Mouse (Mus musculus) megakaryocyte, adult 5-6 weeks (primary cell): ENCODE measurements around the gene Gnb1l. TPM values are rescaled to one million over a fixed set of nuclear protein-coding genes. Genes with fewer than 3 reads are reported as not detected.

Experiments
- ATAC-seq: 2 replicates; pipeline ENCODE4 v1.8.0; 2016; ENCODE audit warnings: mild to moderate bottlenecking, inconsistent platforms; ENCODE audit not compliant: poor library complexity, severe bottlenecking
- total RNA-seq, 2 experiments: library from RNA; stranded (forward) in 1 of 2; stranded (reverse) in 1 of 2; fragments of 153-499, 151-499 nt in 1 of 2; fragments of 221-1000, 200-1000 nt in 1 of 2; gene quantifications; 2 replicates each; pipeline versions ENCODE4 v1.2.3 to v1.2.4; 2015 to 2017

Gnb1l gene
- total RNA-seq, 2 experiments from 2014 or later: 3.5 to 4.6 TPM

GRCm38 (mm10) chr16:18543151-18543829 lies 44.8 kb downstream of the Gnb1l start:
- ATAC-seq: no peak

GRCm38 (mm10) chr16:18547891-18548290 lies 49.4 kb downstream of the Gnb1l start:
- no peak for ATAC-seq

- ATAC-seq: no peak
Observed at GRCm38 (mm10) chr16:18551604-18552003, 53.1 kb downstream of the Gnb1l start.

- no peak for ATAC-seq
Observed at GRCm38 (mm10) chr16:18552106-18552710, 53.7 kb downstream of the Gnb1l start.

DNA sequence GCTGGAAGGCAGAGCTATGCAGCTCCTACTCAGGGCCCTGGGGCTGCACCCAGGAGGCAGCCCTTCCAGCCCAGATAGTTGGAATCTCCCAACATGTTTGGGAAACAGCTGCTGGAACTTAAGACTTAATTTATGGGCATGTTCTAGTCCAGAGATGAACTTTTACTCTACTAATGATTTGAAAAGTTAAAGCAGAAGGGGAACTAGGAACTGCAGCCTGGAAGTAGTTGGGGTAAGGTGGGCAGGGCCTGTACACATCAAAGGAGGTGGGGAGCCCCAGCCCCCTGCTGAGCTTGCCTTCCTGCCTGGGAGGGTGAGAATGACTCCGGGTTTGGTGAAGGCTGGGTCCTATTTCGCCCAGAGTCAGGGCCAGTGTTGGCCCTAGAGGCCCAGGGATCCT lies 56.2 kb downstream of the Gnb1l start:
- ATAC-seq: no peak

DNA sequence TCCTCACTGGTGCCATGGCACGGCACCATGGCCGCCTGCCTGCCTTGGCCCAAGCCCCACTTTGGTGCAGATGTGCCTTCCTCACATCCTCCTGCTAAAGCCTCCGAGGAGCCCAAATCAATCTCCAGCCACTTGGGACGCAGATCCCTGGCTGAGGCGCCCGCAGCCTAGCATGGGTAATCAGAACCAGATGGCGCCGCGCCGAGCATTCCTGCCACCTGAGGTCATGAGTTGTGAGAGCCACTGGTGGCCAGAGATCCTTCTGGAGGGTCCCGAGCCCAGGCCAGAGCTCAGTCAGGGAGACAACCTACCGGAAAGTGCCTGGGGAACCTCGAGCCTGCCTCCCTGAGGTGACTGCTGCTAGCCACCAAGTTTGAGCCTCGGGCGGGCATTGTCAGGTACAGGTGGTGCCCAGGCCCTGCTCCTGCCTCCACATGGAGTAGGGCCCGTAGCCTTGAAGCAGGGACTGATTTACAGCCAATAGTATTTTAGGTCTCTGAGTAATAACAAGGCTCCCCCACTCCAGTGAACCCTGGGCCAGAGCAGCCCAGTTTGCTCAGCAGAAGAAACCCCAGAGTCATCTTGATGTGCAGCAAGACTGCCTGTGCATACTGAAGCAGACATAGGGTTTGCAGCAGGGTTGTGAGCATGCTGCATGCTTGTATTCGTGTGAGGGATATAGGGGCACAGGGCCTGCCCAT lies 56.9 kb downstream of the Gnb1l start:
- no peak for ATAC-seq

GRCm38 (mm10) chr16:18556461-18556860 lies 57.9 kb downstream of the Gnb1l start:
- ATAC-seq: no peak

DNA sequence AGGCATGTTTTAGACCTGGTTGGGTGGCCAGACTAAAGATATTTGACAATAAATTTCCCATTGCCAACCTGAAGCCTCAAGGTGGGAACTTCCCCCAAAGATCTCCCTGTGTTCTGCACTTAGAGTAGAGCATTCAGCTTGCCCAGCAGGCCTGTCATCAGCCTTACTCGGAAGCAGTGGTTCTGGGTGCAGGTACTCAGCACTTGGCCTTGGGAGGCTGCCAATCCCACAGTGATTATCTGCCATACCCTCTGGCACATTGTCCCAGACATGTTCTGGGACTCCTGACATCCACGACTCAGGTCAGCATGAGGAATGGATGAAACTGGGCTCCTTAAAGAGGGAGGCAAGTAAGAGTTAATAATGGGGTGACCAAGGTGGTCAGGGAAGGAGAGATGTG lies 66.0 kb downstream of the Gnb1l start:
- ATAC-seq: no peak

DNA sequence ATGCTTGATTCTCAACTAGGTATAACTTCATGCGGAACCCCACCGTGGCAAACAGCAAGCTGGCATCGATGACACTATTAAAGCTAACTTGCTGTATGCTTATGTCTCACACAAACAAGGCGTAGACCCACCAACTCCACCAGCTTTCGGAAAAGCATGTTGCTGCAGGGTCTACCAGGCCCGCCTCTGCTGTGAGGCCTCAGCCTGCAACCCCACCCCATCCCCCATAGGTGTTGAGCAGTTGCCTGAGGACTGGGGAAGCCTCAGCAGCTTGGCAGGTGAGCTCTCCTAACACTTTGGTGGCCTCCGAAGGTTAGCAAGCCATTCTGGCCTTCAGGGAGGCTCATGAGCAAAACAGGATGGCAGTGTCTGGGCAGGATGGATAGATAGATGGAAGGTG lies 70.1 kb downstream of the Gnb1l start:
- no peak for ATAC-seq

DNA sequence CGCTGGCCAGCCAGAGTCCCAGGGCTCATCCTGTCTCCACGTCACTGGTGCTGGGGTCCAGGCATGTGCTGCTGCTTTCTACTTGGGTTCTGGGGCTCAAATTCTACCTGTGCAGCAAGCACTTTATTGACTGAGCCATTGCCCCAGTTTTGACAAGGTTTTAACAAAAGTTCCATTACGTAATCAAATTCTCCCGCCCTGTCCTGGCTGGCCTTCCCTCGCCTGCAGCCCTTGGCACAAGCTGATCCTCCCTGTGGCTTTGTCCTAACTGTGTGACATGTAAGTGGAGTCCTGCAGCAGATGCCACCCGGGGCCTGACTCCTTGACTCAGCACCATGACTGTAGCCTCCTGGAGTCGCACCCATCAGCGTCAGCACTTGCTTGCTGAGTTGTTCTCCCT lies 75.7 kb downstream of the Gnb1l start:
- ATAC-seq: no peak

DNA sequence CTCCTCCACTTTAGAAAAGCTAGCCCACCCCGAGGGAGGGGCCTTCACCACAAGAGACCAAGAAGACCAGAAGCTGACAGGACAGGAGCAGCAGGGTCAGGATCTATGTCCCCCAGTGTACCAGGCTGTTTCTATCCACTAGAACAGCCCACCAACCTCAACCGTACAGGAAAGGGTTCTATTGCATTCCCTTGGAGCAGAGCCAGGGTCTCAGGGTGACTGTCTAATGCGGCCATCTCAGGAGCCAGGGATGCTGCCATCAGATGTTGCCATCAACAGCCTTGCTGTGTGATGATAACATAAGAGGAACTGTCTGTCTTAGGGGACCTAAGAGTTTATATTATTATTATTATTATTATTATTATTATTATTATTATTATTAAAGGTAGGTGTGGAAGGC lies 78.6 kb downstream of the Gnb1l start:
- ATAC-seq: no peak

DNA sequence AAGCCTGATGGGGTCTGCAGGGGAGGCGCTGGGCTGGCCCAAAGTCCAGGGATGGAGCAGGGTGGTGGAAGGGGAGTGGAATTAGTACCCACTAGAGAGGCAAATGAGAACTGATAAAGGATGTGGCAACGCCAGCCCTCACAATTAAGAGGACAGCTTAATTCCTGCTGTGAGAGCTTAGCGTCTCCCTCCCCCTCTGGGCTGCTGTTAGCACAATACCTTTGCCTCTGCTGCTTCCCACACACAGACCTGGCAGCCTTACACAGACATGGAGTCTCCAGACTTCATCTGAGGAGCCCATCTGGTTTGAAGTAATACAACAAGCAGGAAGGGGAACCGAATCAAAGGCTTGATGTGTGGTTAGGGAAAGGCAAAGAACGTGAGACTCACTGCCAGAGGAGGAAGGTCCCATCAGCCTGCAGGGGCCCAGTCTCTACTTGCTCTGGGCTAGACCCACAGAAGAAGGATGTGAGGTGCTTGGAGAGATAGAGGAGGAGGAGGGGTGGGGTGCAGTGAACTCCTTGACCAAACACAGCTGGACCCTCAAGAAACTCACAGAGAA lies 79.2 kb downstream of the Gnb1l start:
- ATAC-seq: 0 out of 2 replicates have a peak, but pooled peaks have one; percentile 21

- no peak for ATAC-seq
Observed at GRCm38 (mm10) chr16:18580389-18580788, 81.9 kb downstream of the Gnb1l start.

- ATAC-seq: no peak
Observed at GRCm38 (mm10) chr16:18581050-18581622, 82.6 kb downstream of the Gnb1l start.

- no peak for ATAC-seq
Observed at GRCm38 (mm10) chr16:18581623-18582205, 83.2 kb downstream of the Gnb1l start.

GRCm38 (mm10) chr16:18582426-18583148 lies 84.1 kb downstream of the Gnb1l start:
- no peak for ATAC-seq

DNA sequence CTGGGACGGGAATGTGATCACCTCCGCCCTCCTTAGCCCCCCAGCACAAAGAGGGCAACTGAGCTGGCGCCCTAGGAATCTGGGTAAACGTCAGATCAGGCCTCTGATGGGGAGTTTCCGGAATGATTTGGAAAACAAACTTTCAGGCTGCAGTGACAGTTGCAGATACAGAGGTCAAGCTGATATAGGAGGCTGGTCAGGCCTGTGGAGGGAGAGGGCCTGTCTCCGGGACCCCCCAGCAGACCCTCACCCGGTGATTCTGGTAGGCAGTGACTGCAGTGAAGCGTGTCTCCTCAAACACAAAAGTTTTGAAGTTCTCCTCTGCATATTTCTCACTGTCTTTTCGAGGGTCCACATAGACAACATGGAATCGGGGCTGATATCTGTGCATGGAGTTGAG lies 84.7 kb downstream of the Gnb1l start:
- no peak for ATAC-seq

DNA sequence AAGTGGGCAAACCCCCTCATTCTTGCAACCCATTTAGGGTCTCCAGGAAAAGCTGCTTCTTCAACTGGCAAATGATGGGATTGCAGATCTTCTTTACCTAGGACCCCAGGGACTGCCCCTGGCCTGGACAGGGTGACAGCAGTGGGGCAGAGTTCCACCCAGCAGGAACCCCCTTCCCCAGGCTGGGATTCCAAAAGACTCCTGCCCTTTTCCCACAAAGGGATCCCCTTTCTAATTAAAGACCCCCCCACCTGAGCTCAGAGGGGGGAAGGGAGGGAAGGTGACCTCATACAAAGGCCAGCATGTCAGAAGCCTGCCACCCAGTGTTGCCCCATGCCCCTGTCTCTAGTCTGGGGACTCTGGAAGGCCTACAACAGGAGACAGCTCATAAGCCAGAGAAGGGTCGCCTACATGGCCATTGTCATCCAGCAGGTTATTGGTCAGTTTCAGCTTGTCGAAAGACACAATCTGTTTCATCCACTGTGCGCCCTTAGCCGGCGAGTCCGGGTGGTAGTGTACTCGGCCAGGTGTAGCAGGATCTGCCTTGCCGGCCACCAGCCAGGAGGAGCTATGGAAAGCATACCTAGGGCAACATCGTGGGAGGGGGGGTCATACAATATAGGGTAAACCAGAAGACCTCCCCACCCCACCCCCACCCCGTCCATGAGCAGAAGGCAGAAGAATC lies 85.3 kb downstream of the Gnb1l start:
- ATAC-seq: no peak

DNA sequence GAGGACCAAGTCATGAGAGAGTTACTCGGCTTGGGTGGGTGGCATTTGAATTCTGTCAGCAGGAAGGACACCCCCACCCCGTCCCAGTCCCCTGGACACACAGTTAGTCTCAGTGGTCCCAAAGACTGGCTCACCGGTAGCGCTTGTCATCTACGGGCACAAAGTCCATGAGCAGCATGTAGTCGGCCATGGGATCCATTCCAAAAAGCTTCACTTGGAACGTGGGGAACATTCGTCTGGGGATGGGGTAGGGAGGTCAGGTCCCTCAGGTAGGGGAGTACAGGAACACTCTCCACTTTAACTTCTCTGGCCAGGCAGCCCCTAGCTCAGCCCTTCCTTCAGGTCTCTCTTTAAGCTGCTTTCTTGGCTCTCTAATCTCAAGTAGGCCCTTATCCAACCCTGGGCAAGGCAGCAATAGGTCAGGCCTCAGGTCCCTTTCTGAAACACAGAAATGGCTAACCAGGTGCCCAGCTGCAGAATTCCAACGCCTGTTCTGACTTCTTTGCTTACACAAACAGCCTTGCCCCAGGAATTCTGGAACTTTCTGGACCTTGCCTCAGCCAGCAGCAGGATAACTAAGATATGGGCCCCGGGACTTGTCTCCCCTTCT lies 86.5 kb downstream of the Gnb1l start:
- ATAC-seq: no peak
